Mouse (Mus musculus) stomach, embryonic 14.5 days (tissue): Measurements from ENCODE around the gene Akip1. TPM values are rescaled to one million over a fixed set of nuclear protein-coding genes. Genes with fewer than 3 reads are reported as not detected.

Experiments used
- ATAC-seq: fragments of 200-750 bp; cut with Nextera tagmentation; 2 replicates; pipeline ENCODE4 v1.8.0; 2017; ENCODE audit warnings: low read depth, moderate TSS enrichment; ENCODE audit not compliant: insufficient number of reproducible peaks, insufficient read depth, low FRiP score
- H3K27ac ChIP-seq: fragments of 300-500 bp; sonication (generic); 2 replicates; pipeline ENCODE4 v1.5.1; 2014; ENCODE audit warnings: mild to moderate bottlenecking, low read length, moderate library complexity, mixed read lengths
- H3K27me3 ChIP-seq: fragments of 300-500 bp; sonication (generic); 2 replicates; pipeline ENCODE4 v1.6.1; 2014; ENCODE audit warnings: low read length, control low read depth, mixed read lengths; ENCODE audit not compliant: control insufficient read depth, insufficient read depth
- H3K36me3 ChIP-seq: fragments of 300-500 bp; sonication (generic); 2 replicates; pipeline ENCODE4 v1.6.1; 2014; ENCODE audit warnings: mild to moderate bottlenecking, control low read depth, low read length, moderate library complexity, mixed read lengths; ENCODE audit not compliant: control insufficient read depth, insufficient read depth
- H3K4me1 ChIP-seq: fragments of 300-500 bp; sonication (generic); 2 replicates; pipeline ENCODE4 v1.6.1; 2014; ENCODE audit warnings: low read length, control low read depth, mixed read lengths; ENCODE audit not compliant: control insufficient read depth, insufficient read depth
- H3K4me2 ChIP-seq: fragments of 300-500 bp; sonication (generic); replicated peaks from 2 replicates; pipeline ENCODE4 v1.6.1; 2014; ENCODE audit warnings: low read depth, low read length, control low read depth
- H3K4me3 ChIP-seq: fragments of 300-500 bp; sonication (generic); 2 replicates; pipeline ENCODE4 v1.5.1; 2014; ENCODE audit warnings: low read depth, low read length, control low read depth
- H3K9ac ChIP-seq: fragments of 300-500 bp; sonication (generic); replicated peaks from 2 replicates; pipeline ENCODE4 v1.6.1; 2014; ENCODE audit warnings: low read depth, mild to moderate bottlenecking, control low read depth, low read length, moderate library complexity, mixed read lengths
- H3K9me3 ChIP-seq: fragments of 300-500 bp; sonication (generic); 2 replicates; pipeline ENCODE4 v1.6.1; 2016; ENCODE audit warnings: low read depth, low read length, control low read depth; ENCODE audit not compliant: control insufficient read depth
- WGBS: fragments of 180-500 bp; shearing (Covaris S2); extraction: QIAGEN DNeasy Blood & Tissue Kit; methylation state at CpG from one replicate; pipeline ENCODE4 v1.1.7; 2014; 5-methylcytosine and 5-hydroxymethylcytosine counted together
- polyA plus RNA-seq: library from polyadenylated mRNA; unstranded; fragments of >200 nt; fragmentation: Nextera tagmentation; extraction: Ambion mirVana; gene quantifications from 2 replicates; pipeline ENCODE4 v1.2.1, GENCODE M21; 2014

Gene Akip1
- 36.3 and 36.9 TPM in 2 replicates for polyA plus RNA-seq

GRCm38 (mm10) chr7:109703190-109704015 lies at the start of gene Akip1, which contains the start of gene St5:
Gene Akip1 (plus strand): TSS chr7:109703690.
Gene St5 (minus strand): TSS chr7:109703605.
- no peaks in the 10 kb centered on the region for H3K27me3 ChIP-seq
- peaks cover 6% of the 10 kb centered on the region; the same call in 1 of the 2 replicates for H3K4me1 ChIP-seq
- no peaks in the 10 kb centered on the region for H3K36me3 ChIP-seq
- no peaks in the 10 kb centered on the region for H3K9me3 ChIP-seq
- WGBS: under 1% methylated on average over 61 of the region's 61 CpGs
- H3K9ac ChIP-seq: peak within 1 kb of the TSS; percentile 64
- peak within 1 kb of the TSS; percentile 72 for H3K4me3 ChIP-seq
- ATAC-seq: peak; percentile 96
- H3K27ac ChIP-seq: peak within 1 kb of the TSS; percentile 79
- H3K4me2 ChIP-seq: peak within 1 kb of the TSS; percentile 69

- H3K9me3 ChIP-seq: no peaks in the 10 kb centered on the region
- H3K4me2 ChIP-seq: no peak overlapping the region
- no peak overlapping the region for H3K27ac ChIP-seq
- no peaks in the 10 kb centered on the region for H3K36me3 ChIP-seq
- peaks cover 2% of the 10 kb centered on the region; the same call in 1 of the 2 replicates for H3K4me1 ChIP-seq
- H3K4me3 ChIP-seq: no peak overlapping the region
- H3K27me3 ChIP-seq: no peaks in the 10 kb centered on the region
- H3K9ac ChIP-seq: 0 out of 2 replicates have a peak overlapping the region, but pooled peaks have one; percentile 3
- no peak for ATAC-seq
- 79% methylated on average over 5 of the region's 5 CpGs for WGBS
Measured at GRCm38 (mm10) chr7:109654871-109655270, 48.6 kb upstream of the Akip1 start.

- Histone ChIP-seq H3K9me3 (no peaks in the 10 kb centered on the region), H3K4me3 (no peak overlapping the region), H3K27me3 (no peaks in the 10 kb centered on the region), H3K4me2 (no peak overlapping the region), H3K27ac (no peak overlapping the region), H3K9ac (no peak overlapping the region), H3K4me1 (peaks cover 5% of the 10 kb centered on the region; the same call in 1 of the 2 replicates), H3K36me3 (no peaks in the 10 kb centered on the region)
- no peak for ATAC-seq
- 28% methylated on average over 6 of the region's 6 CpGs for WGBS
Measured at GRCm38 (mm10) chr7:109657884-109658283, 45.6 kb upstream of the Akip1 start.

GRCm38 (mm10) chr7:109659278-109659677 lies 44.2 kb upstream of the Akip1 start:
- no peak overlapping the region for H3K27ac ChIP-seq
- no peaks in the 10 kb centered on the region for H3K27me3 ChIP-seq
- no peak overlapping the region for H3K4me2 ChIP-seq
- H3K36me3 ChIP-seq: no peaks in the 10 kb centered on the region
- peaks cover 5% of the 10 kb centered on the region; the same call in 1 of the 2 replicates for H3K4me1 ChIP-seq
- no peak for ATAC-seq
- H3K4me3 ChIP-seq: no peak overlapping the region
- no peak overlapping the region for H3K9ac ChIP-seq
- 88% methylated on average over 2 of the region's 2 CpGs for WGBS
- H3K9me3 ChIP-seq: no peaks in the 10 kb centered on the region

GRCm38 (mm10) chr7:109662626-109663025 lies 40.9 kb upstream of the Akip1 start:
- Histone ChIP-seq H3K9me3 (no peaks in the 10 kb centered on the region), H3K4me2 (no peak overlapping the region), H3K27me3 (no peaks in the 10 kb centered on the region), H3K9ac (no peak overlapping the region), H3K4me1 (peaks cover 5% of the 10 kb centered on the region; the same call in 1 of the 2 replicates), H3K36me3 (no peaks in the 10 kb centered on the region), H3K4me3 (no peak overlapping the region), H3K27ac (no peak overlapping the region)
- WGBS: 79% methylated on average over 4 of the region's 4 CpGs
- no peak for ATAC-seq

- WGBS: 69% methylated on average over 5 of the region's 5 CpGs
- H3K27me3 ChIP-seq: no peaks in the 10 kb centered on the region
- no peak for ATAC-seq
Measured at GRCm38 (mm10) chr7:109666664-109667063, 36.8 kb upstream of the Akip1 start.

GRCm38 (mm10) chr7:109669426-109670170 lies 33.9 kb upstream of the Akip1 start:
- WGBS: 70% methylated on average over 5 of the region's 5 CpGs
- Histone ChIP-seq H3K27ac (no peak overlapping the region), H3K4me1 (peaks cover 19% of the 10 kb centered on the region; the same call in 1 of the 2 replicates), H3K4me3 (peak overlapping the region; percentile 67), H3K9ac (no peak overlapping the region), H3K36me3 (no peaks in the 10 kb centered on the region), H3K4me2 (peak overlapping the region; percentile 55), H3K9me3 (no peaks in the 10 kb centered on the region), H3K27me3 (no peaks in the 10 kb centered on the region)
- no peak for ATAC-seq

More at GRCm38 (mm10) chr7:109666664-109667063, 36.8 kb upstream of the Akip1 start:
- Histone ChIP-seq H3K9me3 (no peaks in the 10 kb centered on the region), H3K4me2 (no peak overlapping the region), H3K4me3 (no peak overlapping the region), H3K27ac (no peak overlapping the region), H3K36me3 (no peaks in the 10 kb centered on the region), H3K4me1 (peaks cover 7% of the 10 kb centered on the region; the same call in 1 of the 2 replicates), H3K9ac (no peak overlapping the region)
